Mouse (Mus musculus) cerebellum, adult 9-10 months (tissue): ENCODE data around the gene P3h3.
"Not testable (repeated sequence)": the region's sequence is repeated elsewhere in the genome, so short reads cannot be mapped to it uniquely, and the experiment has no call there.

Experiments used
- DNase-seq: peaks from one replicate; pipeline ENCODE4 v3.0.0; 2022

The P3h3 gene

GRCm38 (mm10) chr6:124808358-124809012 lies 49.1 kb downstream of the P3h3 start, which contains the start of gene Spsb2:
Gene Spsb2, plus strand, starts transcription at chr6:124808661.
- peak; percentile 68 for DNase-seq

DNA sequence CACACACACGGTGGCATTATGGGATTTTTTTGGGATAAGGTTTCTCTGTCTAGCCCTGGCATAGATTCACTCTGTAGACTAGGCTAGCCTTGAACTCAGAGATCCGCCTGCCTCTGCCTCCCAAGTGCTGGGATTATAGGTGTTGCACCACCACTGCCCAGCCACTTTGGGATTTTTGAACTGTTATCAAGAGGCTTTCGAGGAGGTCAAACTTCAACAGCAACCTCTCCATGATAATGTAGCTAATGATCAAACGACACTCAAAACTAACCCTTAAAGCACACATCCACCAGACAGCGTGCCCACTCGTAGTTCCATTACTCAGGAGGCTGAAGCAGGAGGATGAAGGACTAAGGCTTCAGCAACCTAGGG lies 49.6 kb downstream of the P3h3 start:
- DNase-seq = no peak

- no peak for DNase-seq
Measured at GRCm38 (mm10) chr6:124807366-124807765, 50.2 kb downstream of the P3h3 start.

DNA sequence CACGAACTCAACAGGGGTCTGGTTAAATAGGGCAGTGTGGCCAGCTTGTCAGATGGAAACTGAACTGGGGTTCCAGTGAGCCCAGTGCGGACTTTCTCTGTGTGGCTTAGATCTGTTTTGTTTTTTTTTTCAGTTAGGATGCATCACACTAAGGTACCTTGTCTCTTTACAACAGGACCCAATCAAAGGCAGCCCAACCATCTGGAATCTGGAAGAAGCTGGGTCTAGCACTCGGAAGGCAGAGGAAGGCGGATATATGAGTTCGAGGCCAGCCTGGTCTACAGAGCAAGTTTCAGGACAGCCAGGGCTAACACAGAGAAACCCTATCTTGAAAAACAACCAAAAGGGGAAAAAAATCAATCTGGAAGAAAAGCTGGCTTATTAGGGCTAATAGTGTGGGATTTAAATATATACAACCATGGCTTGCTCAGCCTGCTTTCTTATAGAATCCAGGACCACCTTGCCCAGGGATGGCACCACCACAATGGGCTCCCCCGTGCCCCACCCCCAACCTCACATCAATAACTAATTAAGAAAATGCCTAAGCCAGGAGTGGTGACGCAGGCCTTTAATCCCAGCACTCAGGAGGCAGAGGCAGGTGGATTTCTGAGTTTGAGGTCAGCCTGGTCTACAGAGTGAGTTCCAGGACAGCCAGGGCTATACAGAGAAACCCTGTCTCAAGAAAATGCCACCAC lies 51.0 kb downstream of the P3h3 start:
- no peak for DNase-seq

DNA sequence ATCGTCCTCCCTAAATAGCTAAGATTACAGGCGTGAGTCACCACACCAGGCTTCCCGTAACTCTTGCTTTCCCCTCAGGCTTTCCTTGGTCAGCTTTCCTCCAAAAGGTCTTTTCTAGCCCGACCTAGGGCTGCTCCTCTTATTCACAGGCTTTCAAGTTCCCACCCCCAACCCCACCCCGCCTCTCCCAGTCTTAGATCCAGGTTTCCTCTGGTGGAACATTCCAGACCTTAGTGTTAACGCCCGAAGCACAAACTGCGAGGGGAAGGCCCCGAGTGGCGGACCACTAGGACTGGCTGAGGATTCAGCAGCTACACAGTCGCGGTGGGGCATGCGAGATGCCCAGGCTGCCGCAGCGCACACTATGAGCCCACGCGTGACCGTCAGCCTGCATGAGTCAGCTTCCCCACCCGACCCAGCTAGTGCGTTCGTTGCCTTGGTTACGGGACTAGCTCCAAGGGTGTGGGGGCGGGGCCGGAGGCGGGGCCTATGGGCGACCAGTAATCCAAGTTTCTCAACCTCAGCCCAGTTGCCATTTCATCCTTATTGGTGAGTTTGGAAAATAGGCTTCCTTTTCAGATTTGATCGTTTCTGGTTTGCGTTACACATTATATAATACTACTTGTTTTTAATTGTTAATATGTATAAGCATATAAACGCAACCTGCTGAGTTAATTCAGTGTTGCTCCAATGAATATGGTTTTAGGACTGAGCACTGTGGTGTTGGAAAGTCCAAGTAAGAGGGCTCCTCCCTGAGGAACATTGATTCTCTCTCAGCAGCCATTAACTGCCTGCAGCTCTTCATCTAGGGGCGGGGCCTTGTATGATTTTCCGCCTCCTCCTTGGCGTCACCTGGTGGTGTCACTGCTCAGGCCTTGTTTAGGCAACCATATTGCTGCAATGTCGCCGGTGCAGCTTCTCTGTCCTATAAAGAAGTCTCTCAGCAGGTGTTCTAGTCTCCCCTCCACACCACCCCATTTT lies 51.9 kb downstream of the P3h3 start:
- DNase-seq = peak; percentile 93

GRCm38 (mm10) chr6:124804341-124804740 lies 53.2 kb downstream of the P3h3 start:
- no peak for DNase-seq

- not testable (repeated sequence) for DNase-seq
Measured at GRCm38 (mm10) chr6:124803691-124804090, 53.9 kb downstream of the P3h3 start.

DNA sequence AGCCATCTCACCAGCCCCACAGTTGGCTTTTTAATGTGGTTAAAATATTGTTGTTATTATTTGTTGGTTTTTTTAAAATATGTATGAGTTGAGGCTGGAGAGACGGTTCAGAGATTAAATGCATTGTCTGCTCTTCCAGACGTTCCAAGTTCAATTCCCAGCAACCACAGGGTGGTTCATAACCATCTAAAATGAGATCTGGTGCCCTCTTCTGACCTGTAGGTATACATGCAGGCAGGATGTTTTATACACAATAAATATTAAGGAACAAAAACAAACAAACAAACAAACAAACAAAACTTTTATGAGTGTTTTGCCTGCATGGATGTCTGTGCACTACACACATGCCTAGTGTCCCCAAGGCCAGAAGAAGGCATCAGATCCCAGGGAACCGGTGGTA lies 54.5 kb downstream of the P3h3 start:
- no peak for DNase-seq

- DNase-seq = not testable (repeated sequence)
Measured at GRCm38 (mm10) chr6:124802400-124802799, 55.2 kb downstream of the P3h3 start.

GRCm38 (mm10) chr6:124796200-124796599 lies 61.4 kb downstream of the P3h3 start:
- DNase-seq = no peak

DNA sequence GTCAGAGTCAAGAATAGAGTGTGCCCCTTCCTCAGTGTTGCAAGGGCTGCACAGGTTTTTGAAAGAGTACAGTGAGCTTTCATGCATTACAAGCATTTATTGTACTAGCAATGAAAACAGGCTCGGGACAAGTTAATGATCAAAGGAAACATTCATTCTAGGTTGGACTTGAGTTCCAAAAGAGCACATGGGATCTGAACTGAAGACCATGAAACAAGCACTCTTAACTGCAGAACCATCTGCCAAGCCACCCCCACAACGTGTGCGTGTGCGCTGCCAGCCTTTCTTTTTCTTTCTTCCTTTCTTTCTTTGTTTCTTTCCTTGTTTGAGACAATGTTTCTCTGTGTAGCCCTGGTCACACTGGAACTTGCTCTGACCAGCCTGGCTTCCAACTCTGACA lies 61.8 kb downstream of the P3h3 start:
- DNase-seq = no peak

GRCm38 (mm10) chr6:124791911-124792310 lies 65.6 kb downstream of the P3h3 start:
- no peak for DNase-seq
